11 mouse cellular contexts compared by ENCODE assay signal in the genomic region with DNA sequence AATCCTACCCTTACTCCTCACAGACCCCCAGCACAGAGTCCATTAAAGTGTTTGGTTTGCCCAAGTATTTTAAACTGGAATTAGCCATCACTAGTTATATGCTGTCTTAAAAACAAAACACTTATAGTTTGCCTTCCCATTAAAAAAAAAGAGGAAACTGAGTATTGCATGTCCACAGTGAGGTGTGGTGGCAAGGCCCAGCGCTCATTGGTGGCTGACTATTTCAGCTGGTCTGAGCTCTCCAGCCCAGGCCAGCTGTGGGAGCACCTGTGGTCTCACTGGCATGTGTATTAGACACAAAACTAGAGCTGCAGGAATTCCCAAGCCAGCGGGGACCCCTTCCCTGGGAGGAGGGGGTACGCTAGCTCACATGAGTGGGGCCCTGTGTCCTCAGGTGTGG. TPM values are rescaled to one million over a fixed set of nuclear protein-coding genes. Genes with fewer than 3 reads are reported as not detected.
DNase-seq lines count a peak whose midpoint lies in the region; ATAC-seq and TF ChIP-seq lines count a peak whose summit lies in the region.
"Had no signal": no experiment of that assay in that cellular context is flagged by ENCODE, and none has a peak within 500 bp of the region (broad histone marks: within the 10 kb centered on the region; RNA-seq: fewer than 3 reads in every experiment).

No protein-coding gene starts in this region.

- no peak overlapping the region for H3K4me3 ChIP-seq in liver, embryonic 12.5 days
- no peak overlapping the region for H3K4me3 ChIP-seq in liver, embryonic 11.5 days (ENCODE audit: low read depth, low read length)
- H3K4me3 ChIP-seq in embryonic facial prominence, embryonic 12.5 days = no peak overlapping the region
- no peak overlapping the region for H3K4me3 ChIP-seq in forebrain, embryonic 13.5 days
- H3K4me3 ChIP-seq in cerebellum, adult 2 months (replicated peaks; ENCODE audit: insufficient read depth, low read depth, low read length) = no peak overlapping the region

- peak overlapping the region; percentile 75 for H3K4me2 ChIP-seq in liver, embryonic 12.5 days
- no peak overlapping the region for H3K4me2 ChIP-seq in liver, embryonic 11.5 days
- 0 out of 2 replicates have a peak overlapping the region, but pooled peaks have one; percentile 71 for H3K4me2 ChIP-seq in embryonic facial prominence, embryonic 12.5 days (replicated peaks)
- peak overlapping the region; percentile 69 for H3K4me2 ChIP-seq in forebrain, embryonic 13.5 days

- WGBS in liver, embryonic 12.5 days (ENCODE audit: insufficient replicate concordance) = 44% methylated on average over 3 of the region's 3 CpGs
- WGBS in liver, embryonic 11.5 days = 68% methylated on average over 3 of the region's 3 CpGs
- WGBS in embryonic facial prominence, embryonic 12.5 days = 62% methylated on average over 3 of the region's 3 CpGs
- WGBS in forebrain, embryonic 13.5 days = 73% methylated on average over 3 of the region's 3 CpGs
- 84% methylated on average over 3 of the region's 3 CpGs for WGBS in cerebellum, adult 2 months

- TF ChIP-seq CTCF in cerebellum, adult 2 months (IDR thresholded peaks at IDR 0.05; ENCODE audit: borderline replicate concordance, insufficient read depth, low read depth, low read length) = no peak

- no peak overlapping the region for H3K27ac ChIP-seq in liver, embryonic 12.5 days
- H3K27ac ChIP-seq in liver, embryonic 11.5 days (ENCODE audit: low read depth, low read length) = no peak overlapping the region
- H3K27ac ChIP-seq in embryonic facial prominence, embryonic 12.5 days = no peak overlapping the region
- no peak overlapping the region for H3K27ac ChIP-seq in forebrain, embryonic 13.5 days
- no peak overlapping the region for H3K27ac ChIP-seq in cerebellum, adult 2 months (ENCODE audit: insufficient read depth, low read length)
- H3K27ac ChIP-seq: heart, embryonic 15.5 days had no signal

- no peaks in the 10 kb centered on the region for H3K9me3 ChIP-seq in liver, embryonic 12.5 days (replicated peaks)
- no peaks in the 10 kb centered on the region for H3K9me3 ChIP-seq in liver, embryonic 11.5 days (ENCODE audit: control insufficient read depth, low read length)
- H3K9me3 ChIP-seq in embryonic facial prominence, embryonic 12.5 days = no peaks in the 10 kb centered on the region
- H3K9me3 ChIP-seq in forebrain, embryonic 13.5 days (replicated peaks) = no peaks in the 10 kb centered on the region
- H3K9me3 ChIP-seq: heart, embryonic 15.5 days had no signal

- ATAC-seq in liver, embryonic 12.5 days = no peak
- ATAC-seq in liver, embryonic 11.5 days (replicated peaks; ENCODE audit: low FRiP score) = no peak
- ATAC-seq in embryonic facial prominence, embryonic 12.5 days (ENCODE audit: insufficient number of reproducible peaks, insufficient read depth, low FRiP score, low TSS enrichment) = no peak
- ATAC-seq in forebrain, embryonic 13.5 days = no peak
- ATAC-seq in megakaryocyte, adult 5-6 weeks (ENCODE audit: poor library complexity, severe bottlenecking) = peak; percentile 63

- no peak overlapping the region for H3K9ac ChIP-seq in liver, embryonic 12.5 days
- no peak overlapping the region for H3K9ac ChIP-seq in liver, embryonic 11.5 days (ENCODE audit: low read depth, low read length)
- peak overlapping the region; percentile 4; the same call in 1 of the 2 replicates for H3K9ac ChIP-seq in embryonic facial prominence, embryonic 12.5 days
- no peak overlapping the region for H3K9ac ChIP-seq in forebrain, embryonic 13.5 days

- H3K4me1 ChIP-seq in liver, embryonic 12.5 days = peaks cover 21% of the 10 kb centered on the region
- peaks cover 11% of the 10 kb centered on the region for H3K4me1 ChIP-seq in liver, embryonic 11.5 days (replicated peaks; ENCODE audit: control insufficient read depth, insufficient read depth, low read length)
- peaks cover 14% of the 10 kb centered on the region for H3K4me1 ChIP-seq in embryonic facial prominence, embryonic 12.5 days
- H3K4me1 ChIP-seq in forebrain, embryonic 13.5 days = peaks cover 13% of the 10 kb centered on the region
- H3K4me1 ChIP-seq in cerebellum, adult 2 months (ENCODE audit: control insufficient read depth, insufficient read depth, low read length) = peaks cover 12% of the 10 kb centered on the region; the same call in 1 of the 2 replicates

- TF ChIP-seq POLR2A in cerebellum, adult 2 months (IDR thresholded peaks at IDR 0.05; ENCODE audit: borderline replicate concordance, insufficient read depth, low read length) = no peak

- peaks cover 64% of the 10 kb centered on the region for H3K27me3 ChIP-seq in liver, embryonic 12.5 days (replicated peaks)
- H3K27me3 ChIP-seq in liver, embryonic 11.5 days (replicated peaks; ENCODE audit: control insufficient read depth, insufficient read depth, low read length) = peaks cover 26% of the 10 kb centered on the region
- peaks cover 32% of the 10 kb centered on the region for H3K27me3 ChIP-seq in embryonic facial prominence, embryonic 12.5 days
- H3K27me3 ChIP-seq in forebrain, embryonic 13.5 days = peaks cover 56% of the 10 kb centered on the region
- H3K27me3 ChIP-seq in cerebellum, adult 2 months (ENCODE audit: control insufficient read depth, insufficient read depth, low read length) = no peaks in the 10 kb centered on the region

- H3K36me3 ChIP-seq in liver, embryonic 12.5 days = no peaks in the 10 kb centered on the region
- H3K36me3 ChIP-seq in liver, embryonic 11.5 days (ENCODE audit: control insufficient read depth, insufficient read depth, low read length) = no peaks in the 10 kb centered on the region
- H3K36me3 ChIP-seq in embryonic facial prominence, embryonic 12.5 days = no peaks in the 10 kb centered on the region
- H3K36me3 ChIP-seq in forebrain, embryonic 13.5 days (ENCODE audit: poor library complexity, severe bottlenecking) = no peaks in the 10 kb centered on the region
- H3K36me3 ChIP-seq: heart, embryonic 15.5 days had no signal

- no peak for DNase-seq in liver, embryonic 11.5 days (ENCODE audit: low spot score)
- no peak for DNase-seq in cerebellum, adult 2 months
- no peak for DNase-seq in lung, adult 18-20 months

RNA-seq across cellular contexts. Expression of a gene that starts 2.7 kb away (rescaled TPM):
- 4.7 and 5.1 TPM in 2 replicates for polyA plus RNA-seq in liver, embryonic 12.5 days (2016; fragmentation: Nextera tagmentation; extraction: Ambion mirVana)
- polyA plus RNA-seq in liver, embryonic 11.5 days (2014; fragmentation: Nextera tagmentation; extraction: Ambion mirVana) = 4.6 and 5.3 TPM in 2 replicates
- polyA plus RNA-seq in embryonic facial prominence, embryonic 12.5 days (2016; fragmentation: Nextera tagmentation; extraction: Ambion mirVana) = 3.9 and 5.4 TPM in 2 replicates
- polyA plus RNA-seq in forebrain, embryonic 13.5 days (2015; fragmentation: Nextera tagmentation; extraction: Ambion mirVana) = 0.84 and 1.4 TPM in 2 replicates
- total RNA-seq in megakaryocyte, adult 5-6 weeks (2015) = not detected in 2 replicates
- not detected in 2 replicates for total RNA-seq in megakaryocyte, adult 5-6 weeks (2017)
- 6.6 and 7.5 TPM in 2 replicates for polyA plus RNA-seq in cerebellum, adult 2 months (2012; rRNA removed)

RNA-seq across cellular contexts. Expression of a gene that starts 10.2 kb away (rescaled TPM):
- 0.36 and 0.41 TPM in 2 replicates for polyA plus RNA-seq in liver, embryonic 12.5 days (2016; fragmentation: Nextera tagmentation; extraction: Ambion mirVana)
- polyA plus RNA-seq in liver, embryonic 11.5 days (2014; fragmentation: Nextera tagmentation; extraction: Ambion mirVana) = 0.74 and 1.5 TPM in 2 replicates
- polyA plus RNA-seq in embryonic facial prominence, embryonic 12.5 days (2016; fragmentation: Nextera tagmentation; extraction: Ambion mirVana) = 3.4 and 3.9 TPM in 2 replicates
- polyA plus RNA-seq in forebrain, embryonic 13.5 days (2015; fragmentation: Nextera tagmentation; extraction: Ambion mirVana) = 0.05 TPM in 1 of 2 replicates, not detected in the other
- not detected in 2 replicates for total RNA-seq in megakaryocyte, adult 5-6 weeks (2015)
- total RNA-seq in megakaryocyte, adult 5-6 weeks (2017) = not detected in 2 replicates
- 4.8 and 9.2 TPM in 2 replicates for polyA plus RNA-seq in cerebellum, adult 2 months (2012; rRNA removed)

RNA-seq across cellular contexts. Expression of a gene that starts 14.6 kb away (rescaled TPM):
- polyA plus RNA-seq in liver, embryonic 12.5 days (2016; fragmentation: Nextera tagmentation; extraction: Ambion mirVana) = 9.6 and 10.9 TPM in 2 replicates
- polyA plus RNA-seq in liver, embryonic 11.5 days (2014; fragmentation: Nextera tagmentation; extraction: Ambion mirVana) = 17.5 and 18.5 TPM in 2 replicates
- 20.1 and 23.1 TPM in 2 replicates for polyA plus RNA-seq in embryonic facial prominence, embryonic 12.5 days (2016; fragmentation: Nextera tagmentation; extraction: Ambion mirVana)
- 47.4 and 47.5 TPM in 2 replicates for polyA plus RNA-seq in forebrain, embryonic 13.5 days (2015; fragmentation: Nextera tagmentation; extraction: Ambion mirVana)
- total RNA-seq in megakaryocyte, adult 5-6 weeks (2015) = 0.27 and 2.1 TPM in 2 replicates
- total RNA-seq in megakaryocyte, adult 5-6 weeks (2017) = 1.9 and 3.4 TPM in 2 replicates
- 57.4 and 58.1 TPM in 2 replicates for polyA plus RNA-seq in cerebellum, adult 2 months (2012; rRNA removed)

RNA-seq across cellular contexts. Expression of a gene that starts 26.1 kb away (rescaled TPM):
- 56.0 and 57.1 TPM in 2 replicates for polyA plus RNA-seq in liver, embryonic 12.5 days (2016; fragmentation: Nextera tagmentation; extraction: Ambion mirVana)
- 72.1 and 72.7 TPM in 2 replicates for polyA plus RNA-seq in liver, embryonic 11.5 days (2014; fragmentation: Nextera tagmentation; extraction: Ambion mirVana)
- polyA plus RNA-seq in embryonic facial prominence, embryonic 12.5 days (2016; fragmentation: Nextera tagmentation; extraction: Ambion mirVana) = 75.0 and 81.6 TPM in 2 replicates
- 86.0 and 92.1 TPM in 2 replicates for polyA plus RNA-seq in forebrain, embryonic 13.5 days (2015; fragmentation: Nextera tagmentation; extraction: Ambion mirVana)
- total RNA-seq in megakaryocyte, adult 5-6 weeks (2015) = 34.2 and 43.6 TPM in 2 replicates
- 11.0 and 12.7 TPM in 2 replicates for total RNA-seq in megakaryocyte, adult 5-6 weeks (2017)
- polyA plus RNA-seq in cerebellum, adult 2 months (2012; rRNA removed) = 58.4 and 61.0 TPM in 2 replicates

RNA-seq across cellular contexts. Expression of a gene that starts 33.0 kb away (rescaled TPM):
- not detected in 2 replicates for polyA plus RNA-seq in liver, embryonic 12.5 days (2016; fragmentation: Nextera tagmentation; extraction: Ambion mirVana)
- 0.26 TPM in 1 of 2 replicates, not detected in the other for polyA plus RNA-seq in liver, embryonic 11.5 days (2014; fragmentation: Nextera tagmentation; extraction: Ambion mirVana)
- not detected in 2 replicates for polyA plus RNA-seq in embryonic facial prominence, embryonic 12.5 days (2016; fragmentation: Nextera tagmentation; extraction: Ambion mirVana)
- not detected in 2 replicates for polyA plus RNA-seq in forebrain, embryonic 13.5 days (2015; fragmentation: Nextera tagmentation; extraction: Ambion mirVana)
- not detected in 2 replicates for total RNA-seq in megakaryocyte, adult 5-6 weeks (2015)
- not detected in 2 replicates for total RNA-seq in megakaryocyte, adult 5-6 weeks (2017)
- 0.10 and 0.30 TPM in 2 replicates for polyA plus RNA-seq in cerebellum, adult 2 months (2012; rRNA removed)
- total RNA-seq: layer of hippocampus, adult 2 months; left cerebral cortex, postnatal 25 days had no signal
- polyA plus RNA-seq: cortical plate, adult 2 months; heart, embryonic 15.5 days had no signal
